Mouse (Mus musculus): ENCODE data around the gene Jph2.

DNA sequence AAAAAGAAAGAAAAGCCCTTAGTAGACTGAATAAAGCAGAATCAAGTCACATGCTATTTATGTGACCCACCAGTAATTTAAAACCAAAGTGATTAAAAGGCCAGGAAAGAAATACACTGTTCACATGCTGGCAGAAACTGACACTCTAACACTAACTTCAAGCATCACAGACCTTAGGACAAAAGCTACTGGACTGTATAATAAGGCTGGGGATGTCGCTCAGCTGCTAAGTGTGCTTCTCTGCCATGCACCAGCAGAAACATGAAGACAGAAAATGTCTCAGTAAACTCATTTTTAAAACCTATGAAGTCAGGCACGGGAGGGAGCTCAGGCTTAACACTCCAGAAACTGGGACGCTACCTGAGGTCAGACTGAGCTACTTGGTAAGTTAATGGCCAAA is 12.4 kb upstream of the Jph2 start:
- TF ChIP-seq POLR2A (IDR thresholded peaks at IDR 0.05; ENCODE audit: insufficient read depth, low read depth, low read length): no peak
- no peak for TF ChIP-seq CTCF (IDR thresholded peaks at IDR 0.05; ENCODE audit: insufficient read depth, low read depth, low read length)
